Mouse (Mus musculus): ENCODE measurements at regions not wholly inside any gene's neighbourhood (a gene's known extent, or its start where the extent isn't known, plus 50 kb on each side); places are given as distances from the start of the nearest gene placed in this dataset.

DNA sequence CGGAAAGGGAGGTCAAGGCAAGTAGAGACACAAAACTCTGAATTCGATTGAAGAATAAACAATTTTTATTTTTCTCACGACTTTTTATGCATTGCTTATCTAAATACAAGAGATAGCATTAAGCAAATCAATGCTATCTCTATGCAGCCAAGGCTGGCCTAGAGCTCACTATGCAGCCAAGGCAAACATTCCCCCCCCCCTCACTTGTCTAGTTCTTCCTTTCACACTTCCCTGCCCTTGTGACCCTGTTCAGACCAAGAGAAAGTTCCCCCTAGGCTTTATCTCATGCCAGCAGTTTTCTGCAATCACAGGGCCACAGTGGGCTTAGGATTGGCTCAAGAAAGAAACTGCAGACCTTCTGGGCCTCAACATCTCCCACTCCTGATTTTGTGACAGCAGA is 417.9 kb upstream of the Rag2 start:
- DNase-seq = no peak

DNA sequence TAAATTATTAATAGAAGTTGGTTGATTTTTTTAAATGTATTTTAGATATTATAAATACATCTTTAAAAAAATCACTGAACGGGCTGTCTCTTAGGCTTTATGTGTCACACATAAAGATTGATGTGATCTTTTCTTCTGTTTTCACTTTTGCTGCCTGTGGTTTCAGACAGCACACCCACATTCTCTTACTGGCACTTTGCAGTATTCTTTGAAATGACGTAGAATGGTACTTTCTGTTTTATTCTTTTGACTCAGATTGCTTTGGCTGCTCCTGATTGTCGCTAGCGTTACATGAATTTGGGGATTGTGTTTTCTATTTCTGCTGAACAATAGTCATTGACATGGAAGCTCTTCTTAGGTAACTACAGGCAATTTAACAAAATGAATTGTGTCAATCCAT is 415.4 kb upstream of the Rag2 start:
- DNase-seq = no peak

DNA sequence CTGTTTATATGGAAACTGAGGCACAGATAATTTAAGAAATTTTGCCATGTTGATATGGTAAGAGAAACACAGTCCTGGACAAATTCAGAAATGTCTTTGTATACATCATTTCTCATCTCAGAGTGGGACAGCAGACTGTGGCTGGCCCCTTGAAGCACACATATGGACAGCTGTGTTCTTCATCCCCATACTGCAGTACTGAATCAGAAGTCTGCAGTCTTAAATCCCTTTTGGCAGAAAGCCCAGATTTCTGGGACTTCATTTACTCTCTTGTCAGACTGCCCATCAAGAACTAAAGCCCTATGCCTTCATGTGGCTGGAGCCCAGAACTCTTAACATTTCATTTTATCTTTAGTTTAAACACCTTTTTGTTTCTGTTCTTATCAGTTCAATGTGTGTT is 403.8 kb upstream of the Rag2 start:
- DNase-seq = no peak

DNA sequence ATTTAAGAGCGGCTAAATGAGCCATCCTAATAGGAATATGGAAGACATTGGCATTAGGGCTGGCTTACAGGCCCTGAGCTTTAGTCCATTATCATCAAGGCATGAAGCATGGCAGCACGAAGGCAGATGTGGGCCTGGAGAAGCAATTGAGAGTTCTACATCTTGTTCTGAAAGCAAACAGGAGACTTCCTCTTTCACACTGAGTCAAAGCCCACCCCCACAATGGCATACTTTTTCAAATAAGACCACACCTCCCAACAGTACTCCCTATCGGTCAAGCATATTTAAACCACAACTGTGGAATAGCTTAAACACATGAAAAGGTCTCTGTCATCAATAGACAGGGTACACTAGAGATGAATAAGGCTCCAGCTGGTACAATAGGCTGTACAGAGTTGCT is 381.5 kb upstream of the Rag2 start:
- no peak for DNase-seq

DNA sequence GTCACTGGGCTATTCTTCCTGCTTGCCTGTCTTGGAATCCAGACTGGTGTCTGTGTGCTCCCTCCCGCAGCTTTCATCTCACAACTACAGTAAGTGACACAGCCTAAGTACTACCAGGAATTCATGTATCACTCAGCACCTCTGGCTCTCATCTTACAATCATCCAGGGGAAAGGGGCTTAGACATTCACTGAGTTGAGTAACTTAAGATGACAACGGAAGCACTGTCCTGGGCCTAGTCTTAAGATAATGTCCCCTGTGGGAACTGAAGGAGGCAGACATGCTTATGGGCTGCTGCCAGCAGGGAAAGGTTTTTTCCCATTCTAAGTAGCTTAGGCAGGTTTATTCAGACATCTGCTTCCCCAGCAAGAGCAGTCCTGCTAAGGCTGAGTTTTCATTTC is 377.4 kb upstream of the Rag2 start:
- no peak for DNase-seq

DNA sequence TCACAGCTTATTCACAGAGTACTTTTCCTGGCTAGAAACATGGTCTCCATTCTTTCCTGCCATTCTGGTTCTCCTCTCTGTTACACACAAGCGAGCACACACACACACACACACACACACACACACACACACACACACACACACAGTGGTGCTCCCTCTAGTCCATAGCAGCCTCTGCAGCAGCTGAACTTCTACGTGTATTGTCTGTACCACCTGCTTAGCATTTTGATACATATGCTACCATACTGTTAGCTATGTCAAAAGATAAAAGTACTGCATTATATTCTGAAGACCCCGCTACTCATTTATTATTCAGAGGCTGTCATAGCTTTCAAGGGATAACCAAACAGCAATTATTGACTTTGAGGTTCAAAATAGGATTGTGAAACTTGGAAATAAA is 372.3 kb upstream of the Rag2 start:
- no peak for DNase-seq

DNA sequence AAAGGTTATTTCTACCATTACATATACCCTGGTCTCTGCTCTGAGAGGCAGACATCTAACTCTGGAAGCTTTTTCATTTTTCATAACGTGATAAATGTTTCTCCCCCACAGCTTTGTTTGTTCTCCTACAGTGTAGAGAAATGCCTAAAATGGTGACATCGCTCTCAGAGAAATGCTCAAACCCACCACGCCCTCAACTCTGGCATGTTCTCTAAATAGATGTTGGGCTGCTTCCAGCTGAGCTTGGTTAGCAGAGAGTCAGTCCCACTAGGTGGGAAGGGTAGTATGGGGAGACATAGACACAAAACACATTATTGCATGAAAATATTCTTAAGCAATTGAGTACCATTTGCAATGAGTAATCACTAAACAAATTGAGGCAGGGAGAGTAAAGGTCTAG is 368.1 kb upstream of the Rag2 start:
- DNase-seq = no peak

DNA sequence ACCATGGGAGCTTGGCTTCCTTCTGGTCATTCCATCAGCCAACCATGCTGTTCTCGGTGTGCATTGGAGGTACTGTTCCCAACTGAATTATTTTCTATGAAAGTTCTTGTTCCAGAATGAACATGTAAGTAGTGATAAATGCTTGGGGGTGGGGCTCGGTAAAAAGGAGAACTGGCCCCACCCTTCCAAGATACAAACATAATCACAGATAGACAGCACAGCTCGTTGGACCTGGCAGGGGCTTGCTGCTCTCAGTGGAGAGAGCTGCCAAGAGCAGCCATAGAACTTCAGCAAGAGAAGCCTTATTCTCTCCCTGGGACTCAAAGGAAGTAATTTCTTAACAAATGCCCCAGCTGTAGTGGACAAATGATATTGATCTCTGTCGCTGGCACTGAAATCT is 360.6 kb upstream of the Rag2 start:
- DNase-seq = no peak

DNA sequence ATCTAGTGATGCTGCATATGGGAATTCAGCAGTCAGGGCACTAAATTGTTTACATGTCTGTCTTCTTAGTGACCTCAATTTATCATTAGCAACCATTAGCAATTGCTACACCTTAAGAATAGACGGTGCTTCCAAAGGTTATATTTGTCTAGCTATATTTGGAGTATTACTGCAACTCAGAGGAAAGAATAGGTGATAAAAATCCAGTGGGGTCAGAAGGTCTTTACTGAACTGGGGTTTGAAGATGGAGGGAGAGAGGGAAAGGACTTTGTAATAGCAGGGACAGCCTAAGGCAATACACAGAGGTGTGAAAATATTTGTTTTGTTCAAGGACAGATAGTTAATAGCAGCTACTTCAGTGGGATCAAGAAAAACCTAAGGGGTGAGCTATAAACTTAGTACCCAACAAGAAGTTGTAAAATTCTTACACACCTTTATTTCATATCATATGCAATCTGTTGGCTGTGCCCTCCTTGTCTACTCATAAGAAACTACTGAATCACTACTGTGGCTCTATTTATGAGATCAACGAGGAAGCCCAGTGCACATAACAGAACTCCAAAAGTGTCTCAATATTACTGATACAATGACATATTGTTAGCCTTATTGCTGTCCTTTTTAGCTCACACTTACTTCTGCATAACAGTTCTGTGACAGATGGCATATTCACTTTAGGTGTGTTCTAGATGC is 357.7 kb upstream of the Rag2 start:
- DNase-seq = no peak

DNA sequence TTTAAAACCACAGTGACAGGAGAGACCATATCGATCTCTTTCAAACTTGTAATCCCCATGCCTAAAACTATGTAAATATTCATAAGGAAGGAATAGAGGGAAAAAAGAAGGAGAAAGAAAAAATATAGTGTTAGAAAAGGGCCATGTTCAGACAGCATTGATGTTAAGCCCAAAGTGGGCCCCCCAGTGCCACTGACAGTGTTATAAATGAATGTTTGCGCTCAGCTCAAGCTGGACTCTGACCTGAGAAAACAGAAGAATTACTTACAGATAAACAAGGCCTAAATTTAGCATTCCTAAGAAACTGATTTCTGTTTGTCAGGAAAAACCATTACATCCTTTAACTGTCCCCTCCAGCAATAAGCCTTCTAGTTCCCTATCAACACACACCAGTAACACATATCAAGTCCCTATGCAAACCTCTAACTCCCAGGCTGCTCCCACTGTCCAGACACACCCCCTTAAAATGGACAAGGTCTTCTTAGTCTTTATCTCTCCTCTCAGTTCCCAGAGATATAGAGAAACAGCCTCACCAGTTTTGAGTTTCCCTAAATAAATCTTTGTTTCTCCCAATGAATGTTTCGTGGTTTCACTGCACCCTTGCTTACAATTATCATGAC is 350.4 kb upstream of the Rag2 start:
- no peak for DNase-seq

DNA sequence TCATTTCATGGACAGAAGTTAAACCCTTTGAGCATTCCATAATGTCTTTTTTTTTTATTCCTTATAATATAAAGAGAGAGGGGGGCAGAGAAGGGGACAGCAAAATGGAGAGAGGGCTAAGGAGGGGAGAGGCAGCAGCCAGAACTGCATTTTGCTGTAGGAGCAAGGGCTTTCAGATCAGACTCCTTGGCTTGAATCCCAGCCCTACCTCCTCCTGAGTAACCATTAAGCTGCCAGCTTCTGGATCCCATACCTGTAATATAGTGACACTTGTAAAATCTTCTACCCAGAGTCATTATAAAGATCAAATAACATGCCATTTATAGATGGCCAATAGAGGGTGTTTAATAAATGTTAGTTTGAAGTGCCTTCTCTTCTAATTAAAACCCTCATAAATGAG is 339.6 kb upstream of the Rag2 start:
- no peak for DNase-seq

DNA sequence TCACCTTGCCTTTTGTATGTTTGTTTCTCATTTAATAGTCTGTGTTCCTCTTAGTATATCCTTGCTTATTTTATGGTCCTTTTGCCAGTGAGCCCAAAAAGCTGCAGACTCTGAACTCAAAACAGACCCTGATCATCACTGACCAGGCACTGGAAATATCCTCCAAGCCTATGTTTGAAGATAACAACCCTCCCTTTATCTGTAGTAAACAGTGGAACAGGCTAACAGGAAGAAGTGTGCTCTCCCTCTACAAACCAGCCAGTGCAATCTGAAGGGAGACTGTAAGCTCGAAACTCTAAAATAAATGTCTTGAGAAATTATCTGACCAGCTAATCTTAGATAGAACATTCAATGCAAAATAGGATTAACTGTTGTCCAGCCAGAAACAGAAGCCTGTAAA is 336.4 kb upstream of the Rag2 start:
- DNase-seq = no peak

DNA sequence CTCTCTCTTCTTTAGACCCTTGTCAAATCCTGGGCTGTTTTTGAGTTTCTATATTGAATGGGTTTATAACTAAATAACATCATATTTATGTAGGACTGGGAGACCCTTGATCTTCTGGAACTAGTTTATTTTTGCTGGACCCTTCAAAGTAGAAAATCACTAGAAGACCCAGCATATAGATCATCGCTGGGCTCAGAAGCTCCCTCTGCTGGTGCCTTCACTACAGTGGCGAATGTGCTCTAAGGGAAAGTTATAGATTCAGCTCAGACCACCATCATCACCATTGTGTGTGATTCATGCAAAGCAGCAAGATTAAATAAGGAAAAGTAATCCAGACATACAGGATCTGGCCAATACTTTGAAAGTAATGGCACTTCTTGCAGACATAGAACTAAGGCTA is 335.4 kb upstream of the Rag2 start:
- no peak for DNase-seq

DNA sequence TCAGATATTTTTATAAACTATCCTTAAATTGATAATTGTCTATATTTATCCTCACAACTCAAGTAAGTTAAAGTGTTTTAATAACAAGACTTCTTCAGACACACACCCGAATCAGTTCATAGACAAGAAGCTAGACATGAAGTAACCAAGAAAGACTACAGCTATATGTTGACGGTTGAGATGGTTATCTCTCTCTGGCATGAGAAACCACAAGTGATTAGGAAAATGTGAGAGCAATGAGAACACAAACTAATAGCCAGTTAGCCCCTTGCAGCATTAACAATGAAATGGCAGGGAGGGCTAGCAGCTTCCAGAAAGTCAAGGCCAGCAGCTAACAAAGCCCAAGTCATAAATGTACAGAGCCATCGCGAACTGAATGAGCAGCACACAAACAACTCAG is 333.8 kb upstream of the Rag2 start:
- no peak for DNase-seq

DNA sequence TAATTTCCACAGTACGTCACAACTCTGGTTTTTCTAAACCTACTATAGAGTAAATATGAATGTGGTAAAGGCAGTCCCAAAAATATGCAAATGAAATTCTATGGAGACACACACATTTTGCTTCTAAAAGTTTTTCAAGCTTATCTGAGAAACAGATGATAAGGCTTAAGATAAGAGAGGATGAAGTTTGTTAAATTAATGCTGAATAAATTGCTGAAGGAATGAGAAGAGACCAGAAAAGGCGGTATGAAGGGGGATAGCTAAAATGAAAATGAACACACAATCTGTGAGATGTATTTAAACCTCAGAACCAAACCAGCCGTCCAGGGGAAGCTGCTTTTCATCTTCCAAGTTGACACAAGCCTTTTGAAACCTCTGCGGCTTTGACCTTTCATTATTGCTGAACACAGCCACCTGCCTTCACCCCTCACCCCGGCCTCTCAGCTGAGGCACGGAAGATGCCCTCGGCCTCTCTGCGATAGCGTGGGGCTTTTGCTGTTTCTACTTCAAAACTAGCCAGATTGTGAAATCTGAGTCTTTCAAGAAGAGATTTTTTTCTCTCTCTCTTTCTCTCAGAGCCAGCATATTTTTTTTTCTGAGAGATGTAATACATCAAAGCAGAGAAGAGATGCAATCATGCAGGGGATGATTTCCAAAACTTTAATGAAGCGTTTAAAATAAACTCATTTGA is 328.7 kb upstream of the Rag2 start:
- peak; percentile 9 for DNase-seq

DNA sequence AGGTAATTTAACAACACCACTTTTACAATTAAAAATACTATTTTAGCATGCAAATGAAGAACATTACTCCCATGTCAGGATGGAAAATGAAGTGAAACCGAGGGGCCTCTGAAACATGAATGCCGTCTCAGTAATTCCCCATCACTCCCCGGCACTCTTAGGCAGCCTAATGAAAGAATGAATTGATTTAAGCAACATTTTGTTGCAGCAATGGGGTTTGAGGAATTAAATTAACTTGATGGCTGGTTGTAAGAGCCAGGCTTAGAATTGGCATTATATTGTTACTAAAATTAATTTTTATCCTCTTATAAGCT is 328.2 kb upstream of the Rag2 start:
- DNase-seq = no peak

DNA sequence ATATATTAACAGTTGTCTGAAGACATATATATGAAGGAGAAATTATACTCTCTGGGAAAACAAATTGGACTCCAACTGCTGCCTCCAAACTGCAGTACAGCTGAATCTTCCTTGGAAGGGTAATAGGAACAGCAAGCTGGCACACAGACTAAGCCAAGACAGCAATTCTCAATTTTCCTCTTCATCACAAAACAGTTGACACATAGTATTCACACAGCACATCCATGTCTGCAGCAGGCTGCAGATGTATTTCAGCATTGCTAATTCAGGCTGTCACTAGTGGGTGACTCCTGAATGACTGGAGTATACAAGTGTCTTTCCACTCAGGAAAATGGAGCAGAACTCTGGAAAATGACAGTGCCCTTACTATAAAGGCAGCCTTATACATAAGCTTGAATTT is 327.7 kb upstream of the Rag2 start:
- no peak for DNase-seq

DNA sequence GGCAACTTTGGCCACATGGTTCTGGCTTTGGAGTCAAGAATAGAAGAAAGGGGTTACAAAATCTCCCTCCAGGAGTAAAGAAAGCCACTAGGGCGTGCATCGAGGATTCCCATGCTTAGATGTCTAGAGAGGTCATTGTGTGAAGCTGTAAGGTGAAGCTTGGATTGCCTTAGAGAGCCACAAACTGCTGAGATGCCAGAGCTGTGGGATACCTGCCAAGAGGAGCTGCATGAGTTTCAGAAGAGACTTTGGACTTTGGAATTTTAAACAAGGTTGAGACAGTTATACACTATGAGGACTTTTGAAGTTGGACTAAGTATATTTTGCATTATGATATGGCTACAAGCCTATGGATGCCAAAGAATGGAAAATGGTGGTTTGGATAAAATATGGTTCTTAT is 325.4 kb upstream of the Rag2 start:
- DNase-seq = no peak

DNA sequence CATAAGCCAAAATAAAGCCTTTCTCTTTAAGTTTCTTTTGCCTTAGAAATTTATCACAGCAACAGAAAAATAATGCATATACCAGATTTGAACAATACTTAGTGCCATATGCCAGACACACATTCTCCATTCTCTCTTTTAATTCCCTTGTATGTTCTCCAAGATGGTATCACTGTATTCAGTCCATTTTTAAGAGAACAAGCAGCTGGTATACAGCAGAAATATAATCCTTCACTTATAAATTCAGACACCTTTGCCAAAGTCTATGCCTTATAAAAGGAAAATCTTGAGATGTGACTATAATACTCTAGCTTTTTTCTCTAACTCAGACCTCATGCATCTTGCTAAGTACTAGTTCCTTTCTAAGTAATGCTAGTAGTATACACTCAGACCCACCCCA is 324.4 kb upstream of the Rag2 start:
- DNase-seq = no peak

DNA sequence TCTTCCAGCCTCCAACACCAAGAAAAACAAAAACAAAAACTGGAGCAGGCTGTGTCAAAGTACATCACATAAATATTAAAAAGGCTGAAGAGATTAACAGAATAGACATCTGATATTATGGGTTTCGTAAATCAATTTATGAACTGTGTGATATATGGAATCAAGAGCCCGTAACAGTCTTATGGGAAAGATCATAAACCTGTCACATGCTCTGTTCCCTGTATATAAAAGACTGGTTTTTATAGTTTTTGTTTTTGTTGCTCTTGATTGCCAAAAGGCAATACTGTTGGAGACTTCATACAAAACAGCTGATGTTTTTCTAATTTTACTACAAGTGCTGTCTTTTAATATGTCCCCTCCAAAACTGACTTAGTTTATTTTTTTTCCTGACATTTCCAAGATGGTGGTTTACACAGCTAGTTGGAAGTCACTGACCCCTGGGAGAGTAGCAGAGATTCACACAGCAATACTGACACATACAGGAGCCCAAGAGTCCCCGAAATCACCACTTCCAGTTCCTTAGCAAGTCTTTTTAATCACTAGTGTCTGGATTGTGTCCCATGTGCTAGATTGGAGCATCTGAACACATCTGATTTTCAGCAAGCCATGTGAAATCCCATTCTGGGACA is 303.1 kb upstream of the Rag2 start:
- no peak for DNase-seq

DNA sequence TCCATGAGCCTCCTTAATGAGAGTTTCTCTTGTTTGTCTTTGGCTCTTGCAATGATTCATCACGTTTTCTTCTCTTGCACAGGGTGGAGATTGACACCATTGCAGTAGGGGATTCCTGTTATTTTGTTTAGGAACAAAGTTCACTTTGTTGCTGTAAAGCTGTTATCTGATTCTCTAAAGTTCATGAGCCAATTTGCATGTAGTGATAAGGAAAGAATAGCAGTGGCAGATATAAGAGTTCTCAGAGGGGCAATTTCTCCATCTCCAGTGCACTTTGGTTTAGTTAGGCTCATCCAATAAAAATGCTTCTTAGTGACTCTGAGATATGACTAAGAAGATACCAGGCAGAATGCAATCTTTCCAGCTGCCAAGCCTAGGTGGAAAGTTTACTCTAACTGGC is 267.8 kb upstream of the Rag2 start:
- DNase-seq = no peak

DNA sequence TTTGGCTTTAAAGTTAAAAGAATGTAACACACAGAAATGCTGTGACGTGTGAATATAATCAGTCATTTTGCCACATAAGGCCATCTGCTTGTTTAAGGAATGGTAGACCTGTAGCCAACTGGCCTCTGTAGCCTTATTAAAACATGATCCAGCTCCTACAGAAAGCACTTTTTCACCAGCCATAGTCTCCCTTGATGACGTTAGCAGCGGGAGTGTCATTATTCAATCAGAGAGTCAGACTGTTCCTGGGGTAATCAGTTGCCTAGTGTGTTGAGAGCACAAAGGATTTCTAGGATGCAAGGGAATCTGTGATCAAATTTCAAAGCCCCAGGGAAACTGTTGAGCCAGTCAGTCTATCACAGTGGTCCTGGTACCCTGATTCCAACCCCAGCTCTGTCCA is 260.3 kb upstream of the Rag2 start:
- no peak for DNase-seq

DNA sequence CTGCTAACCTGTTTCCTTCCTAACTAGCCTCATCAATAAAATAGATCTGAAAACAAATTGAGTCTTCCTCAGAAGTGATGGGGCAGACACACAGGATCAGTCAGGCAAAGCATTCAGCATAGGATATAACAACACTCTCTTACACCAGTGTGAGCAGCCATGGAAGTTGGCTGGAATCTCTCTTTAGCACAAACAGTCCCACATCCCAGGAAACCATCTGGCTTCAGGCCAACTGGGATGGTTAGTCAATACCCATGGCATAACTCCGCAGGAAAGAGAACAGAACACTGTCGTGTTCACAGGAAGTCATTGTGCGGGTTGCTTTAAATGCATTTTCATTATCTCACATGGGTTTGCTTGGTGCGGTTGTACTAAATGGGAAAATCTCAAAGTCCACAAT is 256.2 kb upstream of the Rag2 start:
- DNase-seq = peak; percentile 31
